Mouse (Mus musculus) liver, embryonic 15.5 days (tissue): ENCODE data around the gene Kidins220. TPM values are rescaled to one million over a fixed set of nuclear protein-coding genes. Genes with fewer than 3 reads are reported as not detected.

ENCODE experiments used
- ATAC-seq: fragments of 200-750 bp; cut with Nextera tagmentation; 2 replicates; pipeline ENCODE4 v1.8.0; 2017; ENCODE audit warnings: moderate number of reproducible peaks, mild to moderate bottlenecking, moderate library complexity; ENCODE audit not compliant: insufficient read depth
- H3K27ac ChIP-seq: fragments of 300-500 bp; sonication (generic); replicated peaks from 2 replicates; pipeline ENCODE4 v1.5.1; 2015; ENCODE audit warnings: mild to moderate bottlenecking, inconsistent platforms
- H3K27me3 ChIP-seq: fragments of 300-500 bp; sonication (generic); 2 replicates; pipeline ENCODE4 v1.6.1; 2015; ENCODE audit warnings: mild to moderate bottlenecking, inconsistent platforms
- H3K36me3 ChIP-seq: fragments of 300-500 bp; sonication (generic); replicated peaks from 2 replicates; pipeline ENCODE4 v1.6.1; 2015; ENCODE audit warnings: moderate library complexity, mild to moderate bottlenecking, inconsistent platforms
- H3K4me1 ChIP-seq: fragments of 300-500 bp; sonication (generic); replicated peaks from 2 replicates; pipeline ENCODE4 v1.6.1; 2015; ENCODE audit warnings: inconsistent platforms
- H3K4me2 ChIP-seq: fragments of 300-500 bp; sonication (generic); 2 replicates; pipeline ENCODE4 v1.6.1; 2015; ENCODE audit warnings: moderate library complexity, mild to moderate bottlenecking, inconsistent platforms
- H3K4me3 ChIP-seq: fragments of 300-500 bp; sonication (generic); replicated peaks from 2 replicates; pipeline ENCODE4 v1.5.1; 2015; ENCODE audit warnings: mild to moderate bottlenecking, inconsistent platforms
- H3K9ac ChIP-seq: fragments of 300-500 bp; sonication (generic); 2 replicates; pipeline ENCODE4 v1.6.1; 2015; ENCODE audit warnings: moderate library complexity, mild to moderate bottlenecking, inconsistent platforms
- H3K9me3 ChIP-seq: fragments of 300-500 bp; sonication (generic); replicated peaks from 2 replicates; pipeline ENCODE4 v1.6.1; 2016; ENCODE audit warnings: inconsistent platforms
- WGBS: fragments of 180-500 bp; shearing (Covaris S2); methylation state at CpG from one replicate; pipeline ENCODE4 v1.1.7; 2015; ENCODE audit warnings: mixed read lengths; ENCODE audit not compliant: insufficient replicate concordance; 5-methylcytosine and 5-hydroxymethylcytosine counted together
- polyA plus RNA-seq: library from polyadenylated mRNA; unstranded; fragments of >200 nt; fragmentation: Nextera tagmentation; extraction: Ambion mirVana; gene quantifications from 2 replicates; pipeline ENCODE4 v1.2.1, GENCODE M21; 2015

Kidins220 gene
- polyA plus RNA-seq, 1 experiment from 2014 or later = 7.1 TPM

GRCm38 (mm10) chr12:25059487-25060200, 84.9 kb downstream of the Kidins220 start:
- WGBS = 72% methylated on average over 9 of the region's 9 CpGs
- peaks cover 32% of the 10 kb centered on the region for H3K36me3 ChIP-seq
- H3K4me2 ChIP-seq = no peak overlapping the region
- H3K4me3 ChIP-seq = no peak overlapping the region
- no peaks in the 10 kb centered on the region for H3K4me1 ChIP-seq
- no peaks in the 10 kb centered on the region for H3K27me3 ChIP-seq
- ATAC-seq = no peak
- H3K9me3 ChIP-seq = no peaks in the 10 kb centered on the region
- H3K27ac ChIP-seq = no peak overlapping the region
- H3K9ac ChIP-seq = no peak overlapping the region

- Histone ChIP-seq H3K4me3 (no peak overlapping the region), H3K9ac (no peak overlapping the region), H3K9me3 (no peaks in the 10 kb centered on the region), H3K27me3 (no peaks in the 10 kb centered on the region), H3K4me1 (no peaks in the 10 kb centered on the region), H3K36me3 (peaks cover 26% of the 10 kb centered on the region), H3K4me2 (no peak overlapping the region), H3K27ac (no peak overlapping the region)
- WGBS = 82% methylated on average over 7 of the region's 7 CpGs
- ATAC-seq = no peak
Observed at GRCm38 (mm10) chr12:25060901-25061300, 86.2 kb downstream of the Kidins220 start.

DNA sequence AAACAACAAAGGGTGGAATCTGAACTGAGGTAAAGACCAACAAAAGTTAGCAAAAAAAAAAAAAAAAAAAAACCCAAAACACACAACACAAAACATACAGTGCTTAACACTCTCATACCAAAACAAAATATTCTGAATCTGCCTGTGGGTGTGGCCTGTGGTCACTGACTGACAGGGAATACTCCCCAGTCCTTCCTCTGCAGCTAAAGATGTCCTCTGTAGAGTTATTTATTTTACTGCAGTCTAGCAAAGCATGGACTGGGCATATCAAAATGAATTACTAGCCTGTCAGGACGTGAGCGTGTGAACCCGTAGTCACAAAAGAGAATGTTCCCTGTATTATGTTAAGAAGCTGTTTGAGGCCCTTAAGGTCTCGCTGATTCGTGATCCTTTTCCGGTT, 87.5 kb downstream of the Kidins220 start:
- Histone ChIP-seq H3K4me2 (no peak overlapping the region), H3K4me3 (no peak overlapping the region), H3K4me1 (no peaks in the 10 kb centered on the region), H3K27me3 (no peaks in the 10 kb centered on the region), H3K27ac (no peak overlapping the region), H3K9me3 (no peaks in the 10 kb centered on the region), H3K36me3 (peaks cover 16% of the 10 kb centered on the region), H3K9ac (no peak overlapping the region)
- ATAC-seq = no peak
- WGBS = 77% methylated on average over 6 of the region's 6 CpGs

DNA sequence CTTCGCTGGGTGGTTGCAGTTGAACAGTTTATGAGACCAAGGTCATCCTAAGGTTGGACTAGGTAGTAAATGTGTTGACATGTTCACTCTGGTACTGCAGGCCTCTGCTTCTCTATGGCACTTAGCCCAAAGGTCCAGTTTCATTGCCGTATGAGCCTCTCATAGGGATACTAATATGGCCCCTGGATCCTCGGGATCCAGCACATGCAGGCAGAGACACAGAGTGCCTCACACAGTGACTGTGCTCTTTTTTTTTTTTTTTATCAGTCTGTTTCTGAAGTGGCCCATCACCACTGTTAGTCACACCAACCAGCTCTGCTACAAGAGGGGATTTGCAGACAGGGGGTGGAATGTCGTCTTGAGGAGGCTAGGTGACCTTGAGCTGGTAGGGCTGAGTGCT, 98.6 kb downstream of the Kidins220 start:
- Histone ChIP-seq H3K4me3 (no peak overlapping the region), H3K36me3 (no peaks in the 10 kb centered on the region), H3K27ac (no peak overlapping the region), H3K4me2 (no peak overlapping the region), H3K9me3 (no peaks in the 10 kb centered on the region), H3K9ac (no peak overlapping the region), H3K4me1 (no peaks in the 10 kb centered on the region), H3K27me3 (no peaks in the 10 kb centered on the region)
- WGBS = 68% methylated on average over 4 of the region's 4 CpGs
- no peak for ATAC-seq

DNA sequence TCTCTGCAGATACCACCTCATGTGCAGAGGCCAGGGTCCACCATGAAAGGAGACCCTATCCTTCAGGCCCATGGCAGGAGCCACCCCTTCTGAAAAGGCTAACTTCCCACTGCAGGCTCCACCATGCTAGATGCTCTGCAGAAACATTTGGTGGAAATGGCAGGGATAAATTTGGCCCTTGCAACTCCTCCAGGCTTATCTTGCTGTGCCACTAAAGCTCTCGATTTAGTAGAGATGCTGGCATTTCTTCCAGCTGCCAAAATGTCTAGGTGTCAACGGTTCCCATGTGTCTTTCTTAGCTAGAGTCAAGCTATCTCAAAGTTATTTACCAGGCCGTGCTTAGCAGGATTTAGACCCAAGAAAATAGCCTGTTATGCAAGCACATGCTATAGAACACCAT, 99.6 kb downstream of the Kidins220 start:
- WGBS = 57% methylated on average over 3 of the region's 3 CpGs
- no peaks in the 10 kb centered on the region for H3K4me1 ChIP-seq
- H3K27ac ChIP-seq = no peak overlapping the region
- no peak overlapping the region for H3K4me2 ChIP-seq
- H3K36me3 ChIP-seq = no peaks in the 10 kb centered on the region
- H3K27me3 ChIP-seq = no peaks in the 10 kb centered on the region
- H3K9me3 ChIP-seq = no peaks in the 10 kb centered on the region
- ATAC-seq = no peak
- H3K4me3 ChIP-seq = no peak overlapping the region
- H3K9ac ChIP-seq = no peak overlapping the region

- no peaks in the 10 kb centered on the region for H3K27me3 ChIP-seq
Observed at GRCm38 (mm10) chr12:25083260-25084178, 108.8 kb downstream of the Kidins220 start.

GRCm38 (mm10) chr12:25086966-25087365, 112.2 kb downstream of the Kidins220 start:
- H3K9ac ChIP-seq = no peak overlapping the region
- H3K27me3 ChIP-seq = peaks cover 3% of the 10 kb centered on the region
- no peaks in the 10 kb centered on the region for H3K9me3 ChIP-seq
- no peak for ATAC-seq
- H3K36me3 ChIP-seq = no peaks in the 10 kb centered on the region
- H3K4me3 ChIP-seq = no peak overlapping the region
- H3K27ac ChIP-seq = no peak overlapping the region
- 40% methylated on average over 4 of the region's 4 CpGs for WGBS
- 0 out of 2 replicates have a peak, but pooled peaks cover 3% of the 10 kb centered on the region for H3K4me1 ChIP-seq
- no peak overlapping the region for H3K4me2 ChIP-seq

More at GRCm38 (mm10) chr12:25083260-25084178, 108.8 kb downstream of the Kidins220 start:
- no peak overlapping the region for H3K27ac ChIP-seq
- H3K9me3 ChIP-seq = no peaks in the 10 kb centered on the region
- 0 out of 2 replicates have a peak, but pooled peaks cover 3% of the 10 kb centered on the region for H3K4me1 ChIP-seq
- no peak for ATAC-seq
- H3K9ac ChIP-seq = no peak overlapping the region
- 45% methylated on average over 26 of the region's 26 CpGs for WGBS
- no peaks in the 10 kb centered on the region for H3K36me3 ChIP-seq
- H3K4me3 ChIP-seq = no peak overlapping the region
- no peak overlapping the region for H3K4me2 ChIP-seq

DNA sequence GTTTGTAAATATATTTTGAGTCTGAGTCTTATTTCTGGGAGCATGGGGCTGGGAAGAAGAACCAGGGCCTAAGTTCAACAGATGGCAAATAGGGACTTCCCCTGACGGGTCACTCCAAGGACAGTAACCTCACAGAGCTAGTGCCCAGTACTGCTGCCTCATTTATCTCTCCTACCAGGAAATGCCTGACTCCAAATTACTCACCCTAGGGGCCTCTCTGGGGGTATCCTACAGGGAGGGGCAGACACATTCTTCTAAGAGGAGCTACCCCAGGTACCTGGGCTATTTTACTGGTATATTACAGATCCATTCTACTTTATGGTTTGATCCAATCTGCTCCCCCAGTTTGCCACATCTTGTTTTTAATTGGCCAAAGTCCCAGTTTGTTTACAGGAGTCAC, 114.7 kb downstream of the Kidins220 start:
- Histone ChIP-seq H3K9me3 (no peaks in the 10 kb centered on the region), H3K9ac (no peak overlapping the region), H3K4me1 (0 out of 2 replicates have a peak, but pooled peaks cover 4% of the 10 kb centered on the region), H3K36me3 (no peaks in the 10 kb centered on the region), H3K27me3 (peaks cover 26% of the 10 kb centered on the region), H3K4me3 (no peak overlapping the region), H3K27ac (no peak overlapping the region), H3K4me2 (no peak overlapping the region)
- WGBS = 40% methylated on average over 1 of the region's 1 CpGs
- ATAC-seq = no peak

DNA sequence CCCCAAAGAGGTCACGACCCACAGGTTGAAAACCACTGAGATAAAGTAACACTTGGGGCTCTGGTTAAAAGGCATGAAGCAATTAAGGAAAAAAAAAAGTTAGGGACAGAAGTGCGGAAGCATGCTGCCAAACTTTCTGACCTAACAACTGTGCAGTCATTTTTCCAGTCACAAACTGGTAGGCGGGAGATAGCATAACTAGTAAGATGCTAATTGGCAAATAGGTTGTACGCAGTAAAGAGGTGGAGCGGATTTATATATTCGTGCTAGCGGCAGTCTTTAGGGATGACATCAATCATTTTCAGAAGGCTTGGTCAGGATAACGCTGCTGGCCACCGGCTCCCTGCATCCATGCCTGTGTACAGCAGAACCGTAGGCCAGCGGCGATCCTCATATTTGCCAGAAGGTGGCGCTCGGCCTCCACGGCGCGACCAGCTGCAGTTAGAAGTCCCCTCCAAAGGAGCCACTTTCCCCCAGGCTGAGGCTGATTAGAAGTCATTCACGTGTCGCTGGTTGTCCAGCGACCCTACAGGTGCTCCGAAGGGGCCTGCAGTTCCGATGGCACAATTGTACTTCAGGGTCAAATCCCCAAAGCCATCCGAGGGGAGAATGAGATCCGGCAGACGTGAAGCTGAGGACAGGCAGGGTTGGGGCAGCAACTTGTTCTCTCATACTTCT, 117.4 kb downstream of the Kidins220 start:
- Histone ChIP-seq H3K27ac (peak overlapping the region; percentile 51; the same call in 1 of the 2 replicates), H3K4me2 (peak overlapping the region; percentile 50), H3K9ac (no peak overlapping the region), H3K9me3 (no peaks in the 10 kb centered on the region), H3K4me1 (0 out of 2 replicates have a peak, but pooled peaks cover 2% of the 10 kb centered on the region), H3K36me3 (no peaks in the 10 kb centered on the region), H3K27me3 (peaks cover 53% of the 10 kb centered on the region), H3K4me3 (peak overlapping the region; percentile 22; the same call in 1 of the 2 replicates)
- WGBS = 9% methylated on average over 25 of the region's 25 CpGs
- ATAC-seq = peak; percentile 14

GRCm38 (mm10) chr12:25092751-25093211, 118.1 kb downstream of the Kidins220 start:
- peaks cover 59% of the 10 kb centered on the region for H3K27me3 ChIP-seq
- WGBS = 15% methylated on average over 17 of the region's 17 CpGs
- H3K9me3 ChIP-seq = no peaks in the 10 kb centered on the region
- H3K4me2 ChIP-seq = peak overlapping the region; percentile 50
- peak overlapping the region; percentile 51; the same call in 1 of the 2 replicates for H3K27ac ChIP-seq
- peak overlapping the region; percentile 35 for H3K4me3 ChIP-seq
- H3K4me1 ChIP-seq = peaks cover 5% of the 10 kb centered on the region; the same call in 1 of the 2 replicates
- peak; percentile 51 for ATAC-seq
- H3K9ac ChIP-seq = no peak overlapping the region
- no peaks in the 10 kb centered on the region for H3K36me3 ChIP-seq
